Mouse (Mus musculus) spleen, postnatal 0 days (tissue): ENCODE data around the gene Olfr173. TPM values are rescaled to one million over a fixed set of nuclear protein-coding genes. Genes with fewer than 3 reads are reported as not detected.

Experiments
- polyA plus RNA-seq: library from polyadenylated mRNA; unstranded; fragments of >200 nt; fragmentation: Nextera tagmentation; extraction: Ambion mirVana; gene quantifications from 2 replicates; pipeline ENCODE4 v1.2.1, GENCODE M21; 2015

Olfr173 gene
- not detected in 2 replicates for polyA plus RNA-seq

DNA sequence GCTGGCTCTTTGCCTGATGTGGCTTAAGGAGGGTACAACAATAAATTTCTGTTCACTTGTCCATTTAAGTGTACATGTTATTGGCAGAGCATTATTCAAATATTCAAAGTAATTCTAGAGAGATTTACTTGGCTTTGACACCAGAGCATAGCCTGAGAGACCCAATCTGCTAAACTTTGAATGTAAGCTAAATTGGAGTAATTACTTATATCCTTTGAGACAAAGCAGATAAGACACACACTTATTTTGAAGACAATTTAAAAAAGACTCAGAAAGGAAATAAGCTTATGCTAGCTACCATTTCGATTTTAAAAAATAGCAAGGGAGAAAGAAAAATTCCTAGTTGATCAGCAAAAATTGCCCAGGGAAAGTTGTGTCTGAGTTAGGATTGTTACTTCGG is at the start of gene Olfr173:
Olfr173 (minus strand) TSS at position 101 of the 400 bp plus-strand sequence.

GRCm38 (mm10) chr16:58826732-58827319 is 26.8 kb upstream of the Olfr173 start, which contains the start of gene Olfr175-ps1:
Gene Olfr175-ps1 (minus strand): TSS chr16:58826782.

GRCm38 (mm10) chr16:58763076-58763475 is 37.0 kb downstream of the Olfr173 start, which contains the start of gene Olfr172:
Gene Olfr172 (minus strand): TSS chr16:58763176.

Other genes with a start within 250 kb of the Olfr173 start
- not detected in 2 replicates for gene Gm813, start 183.3 kb downstream of the Olfr173 start, polyA plus RNA-seq
- not detected in 2 replicates for gene E330017A01Rik, start 161.5 kb downstream of the Olfr173 start, polyA plus RNA-seq
- gene Cpox, start 130.0 kb downstream of the Olfr173 start, polyA plus RNA-seq: 261 and 338 TPM in 2 replicates
- 0.14 and 0.21 TPM in 2 replicates for gene Gpr15, start 81.2 kb downstream of the Olfr173 start, polyA plus RNA-seq
- gene Cldnd1, start 72.4 kb downstream of the Olfr173 start, polyA plus RNA-seq: 33.5 and 37.6 TPM in 2 replicates
- gene Olfr172, start 37.1 kb downstream of the Olfr173 start, polyA plus RNA-seq: not detected in 2 replicates
- gene Olfr175-ps1, start 26.5 kb upstream of the Olfr173 start, polyA plus RNA-seq: not detected in 2 replicates
- gene Olfr177, start 74.5 kb upstream of the Olfr173 start, polyA plus RNA-seq: not detected in 2 replicates
- not detected in 2 replicates for gene Olfr178, start 91.8 kb upstream of the Olfr173 start, polyA plus RNA-seq
- gene Olfr181, start 128.5 kb upstream of the Olfr173 start, polyA plus RNA-seq: not detected in 2 replicates
- not detected in 2 replicates for gene Olfr180, start 129.1 kb upstream of the Olfr173 start, polyA plus RNA-seq
- gene Olfr183, start 195.1 kb upstream of the Olfr173 start, polyA plus RNA-seq: not detected in 2 replicates
- gene Olfr186, start 230.0 kb upstream of the Olfr173 start, polyA plus RNA-seq: not detected in 2 replicates
- not detected in 2 replicates for gene Olfr187, start 239.5 kb upstream of the Olfr173 start, polyA plus RNA-seq